Mouse (Mus musculus) heart, adult 2 months (tissue): ENCODE measurements around the gene Med27.

Experiments
- CTCF ChIP-seq: fragments of 200-600 bp; IDR thresholded peaks from 2 replicates; pipeline ENCODE4 v1.8.1; 2022; ENCODE audit warnings: antibody characterized with exemption, mild to moderate bottlenecking, moderate library complexity
- EP300 ChIP-seq: fragments of 200-500 bp; IDR thresholded peaks from 2 replicates; pipeline ENCODE4 v1.6.1; 2011; ENCODE audit warnings: low read depth, low read length, control low read depth; ENCODE audit not compliant: insufficient read depth
- POLR2A ChIP-seq: fragments of 200-500 bp; IDR thresholded peaks from 2 replicates; pipeline ENCODE4 v1.6.1; 2011; ENCODE audit warnings: mild to moderate bottlenecking, low read depth, low read length, control low read depth; ENCODE audit not compliant: insufficient read depth

DNA sequence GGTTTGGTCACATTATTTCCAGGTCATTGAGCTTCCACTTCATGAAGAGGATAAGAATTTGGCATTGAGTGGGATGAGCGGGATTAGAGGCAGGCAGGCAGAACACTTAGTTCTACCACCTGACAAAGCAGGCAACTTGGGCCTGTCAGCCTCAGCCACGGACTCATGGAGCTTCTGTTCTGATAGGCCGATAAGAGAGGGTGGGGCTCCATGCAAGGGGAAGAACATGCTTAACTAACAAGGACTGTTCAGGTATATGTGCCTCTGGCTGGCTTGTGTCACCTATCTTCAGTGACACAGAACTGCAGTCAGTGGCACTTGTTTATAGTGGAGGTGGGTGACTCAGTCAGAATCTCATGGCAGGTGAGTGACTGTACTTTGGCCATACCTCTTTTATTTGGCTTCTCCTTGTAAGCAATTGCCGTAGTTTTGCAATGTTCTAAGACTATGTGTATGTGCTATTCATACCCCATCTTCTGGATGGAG lies 126.4 kb downstream of the Med27 start:
- TF ChIP-seq CTCF (no peak), EP300 (no peak), POLR2A (no peak)
